Mouse (Mus musculus): ENCODE measurements around the gene Chodl. TPM values are rescaled to one million over a fixed set of nuclear protein-coding genes. Genes with fewer than 3 reads are reported as not detected.

Chodl gene
- polyA plus RNA-seq, 1 experiment from 2014 or later: 21.4 TPM

DNA sequence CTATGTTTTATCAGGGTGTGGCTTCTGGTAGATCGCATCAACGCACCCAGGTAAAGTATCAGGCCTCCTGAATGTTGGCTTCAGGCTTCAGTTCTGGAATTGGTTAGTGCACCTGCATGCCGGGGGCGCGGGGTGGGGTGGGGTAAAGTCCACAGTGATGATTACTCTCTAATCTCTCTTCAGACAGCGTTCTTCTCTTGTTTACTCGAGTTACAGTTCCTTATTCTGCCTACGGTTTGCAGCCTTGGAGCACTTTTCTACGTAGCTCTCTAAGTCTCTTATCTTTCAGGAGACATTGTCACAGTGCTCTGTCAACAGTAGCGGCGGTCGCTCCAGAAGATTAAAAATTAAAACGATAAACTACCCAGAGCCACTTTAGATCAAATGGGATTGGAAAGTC is 43.4 kb downstream of the Chodl start:
- ATAC-seq (ENCODE audit: insufficient number of reproducible peaks, insufficient read depth, low FRiP score, low read depth): 0 out of 2 replicates have a peak, but pooled peaks have one; percentile 49
- 70% methylated on average over 13 of the region's 13 CpGs for WGBS
- Histone ChIP-seq H3K36me3 (ENCODE audit: control insufficient read depth, insufficient read depth, low read length) (no peaks in the 10 kb centered on the region), H3K9me3 (ENCODE audit: control insufficient read depth, low read depth, low read length) (no peaks in the 10 kb centered on the region), H3K4me2 (replicated peaks; ENCODE audit: low read depth, low read length) (no peak overlapping the region), H3K4me1 (ENCODE audit: control insufficient read depth, insufficient read depth, low read length) (no peaks in the 10 kb centered on the region), H3K4me3 (ENCODE audit: low read depth, low read length) (no peak overlapping the region), H3K27ac (ENCODE audit: low read length) (no peak overlapping the region), H3K9ac (replicated peaks; ENCODE audit: low read depth, low read length) (no peak overlapping the region), H3K27me3 (ENCODE audit: control insufficient read depth, insufficient read depth, low read length) (no peaks in the 10 kb centered on the region)

DNA sequence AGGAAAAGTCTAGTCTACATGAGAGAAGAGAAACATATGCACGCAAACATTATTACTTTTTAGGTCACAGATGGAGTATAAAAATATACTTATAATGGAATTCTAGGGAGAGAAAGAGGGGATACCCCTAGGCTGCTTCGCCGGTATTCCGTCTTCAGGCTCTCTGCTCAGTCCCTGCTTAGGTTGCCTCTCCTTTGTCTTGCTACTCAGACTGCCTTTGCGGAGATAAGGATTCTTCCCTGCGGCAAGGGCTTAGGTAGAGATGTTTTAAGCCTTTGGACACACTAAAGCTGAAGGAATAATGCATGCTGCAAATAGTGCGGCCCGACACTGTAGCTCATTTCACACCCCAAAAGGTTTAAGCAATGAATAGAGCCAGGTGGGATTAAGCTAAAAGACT is 45.6 kb downstream of the Chodl start:
- no peaks in the 10 kb centered on the region for H3K4me1 ChIP-seq (ENCODE audit: control insufficient read depth, insufficient read depth, low read length)
- no peaks in the 10 kb centered on the region for H3K9me3 ChIP-seq (ENCODE audit: control insufficient read depth, low read depth, low read length)
- H3K27me3 ChIP-seq (ENCODE audit: control insufficient read depth, insufficient read depth, low read length): no peaks in the 10 kb centered on the region
- no peak overlapping the region for H3K9ac ChIP-seq (replicated peaks; ENCODE audit: low read depth, low read length)
- no peak overlapping the region for H3K27ac ChIP-seq (ENCODE audit: low read length)
- no peaks in the 10 kb centered on the region for H3K36me3 ChIP-seq (ENCODE audit: control insufficient read depth, insufficient read depth, low read length)
- H3K4me2 ChIP-seq (replicated peaks; ENCODE audit: low read depth, low read length): no peak overlapping the region
- no peak overlapping the region for H3K4me3 ChIP-seq (ENCODE audit: low read depth, low read length)
- WGBS: 74% methylated on average over 8 of the region's 8 CpGs
- ATAC-seq (ENCODE audit: insufficient number of reproducible peaks, insufficient read depth, low FRiP score, low read depth): no peak

Other genes with a start within 250 kb of the Chodl start
- gene Tmprss15, start 160.1 kb downstream of the Chodl start, polyA plus RNA-seq (2014; fragmentation: Nextera tagmentation; extraction: Ambion mirVana): not detected in 2 replicates